13 mouse cellular contexts compared by ENCODE assay signal in the genomic region with DNA sequence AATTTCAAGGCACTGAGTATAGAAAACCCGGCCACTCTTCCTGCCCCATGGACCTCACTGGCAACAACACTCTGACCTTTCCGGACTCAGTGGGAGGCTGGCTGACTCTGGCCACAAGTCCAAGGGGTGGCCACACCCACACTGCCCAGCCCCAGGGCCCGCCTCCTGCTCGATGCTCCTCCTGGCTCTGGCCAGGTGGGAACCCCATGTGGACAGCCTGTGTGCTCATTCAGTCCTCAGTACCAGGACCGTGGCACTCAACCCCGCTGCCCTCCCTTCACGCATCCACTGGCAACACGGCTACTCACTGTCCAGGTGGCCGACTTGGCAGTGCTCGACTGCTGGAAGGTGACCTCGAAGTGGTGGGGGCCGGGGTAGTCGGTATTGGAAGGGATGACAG. TPM values are rescaled to one million over a fixed set of nuclear protein-coding genes. Genes with fewer than 3 reads are reported as not detected.
DNase-seq lines count a peak whose midpoint lies in the region; ATAC-seq and TF ChIP-seq lines count a peak whose summit lies in the region.
"Had no signal": no experiment of that assay in that cellular context is flagged by ENCODE, and none has a peak within 500 bp of the region (broad histone marks: within the 10 kb centered on the region; RNA-seq: fewer than 3 reads in every experiment).

No protein-coding gene starts in this region.

- no peak overlapping the region for H3K27ac ChIP-seq in layer of hippocampus, adult 2 months
- H3K27ac ChIP-seq in kidney, postnatal 0 days = no peak overlapping the region
- H3K27ac ChIP-seq in liver, embryonic 16.5 days (ENCODE audit: low read length) = no peak overlapping the region

- 2% methylated on average over 13 of the region's 13 CpGs for WGBS in kidney, postnatal 0 days
- 4% methylated on average over 13 of the region's 13 CpGs for WGBS in liver, embryonic 16.5 days (ENCODE audit: insufficient replicate concordance)

- H3K36me3 ChIP-seq in kidney, postnatal 0 days (ENCODE audit: insufficient read depth, low read length) = no peaks in the 10 kb centered on the region
- no peaks in the 10 kb centered on the region for H3K36me3 ChIP-seq in liver, embryonic 16.5 days (ENCODE audit: control insufficient read depth, insufficient read depth)

- H3K4me1 ChIP-seq in kidney, postnatal 0 days (replicated peaks; ENCODE audit: insufficient read depth, low read length) = no peaks in the 10 kb centered on the region
- H3K4me1 ChIP-seq in liver, embryonic 16.5 days (ENCODE audit: control insufficient read depth, low read depth, low read length) = no peaks in the 10 kb centered on the region

- peak overlapping the region; percentile 17; the same call in 1 of the 2 replicates for H3K4me3 ChIP-seq in layer of hippocampus, adult 2 months
- H3K4me3 ChIP-seq in kidney, postnatal 0 days (replicated peaks; ENCODE audit: low read depth, low read length) = no peak overlapping the region
- H3K4me3 ChIP-seq in liver, embryonic 16.5 days (ENCODE audit: low read depth, low read length) = 0 out of 2 replicates have a peak overlapping the region, but pooled peaks have one; percentile 8

- H3K9me3 ChIP-seq in kidney, postnatal 0 days (replicated peaks; ENCODE audit: low read length) = no peaks in the 10 kb centered on the region
- no peaks in the 10 kb centered on the region for H3K9me3 ChIP-seq in liver, embryonic 16.5 days (replicated peaks; ENCODE audit: control insufficient read depth, low read length)

- ATAC-seq in kidney, postnatal 0 days (replicated peaks; ENCODE audit: low FRiP score, low read depth) = peak; percentile 89
- peak; percentile 90 for ATAC-seq in liver, embryonic 16.5 days (ENCODE audit: low read depth)

- peaks cover 18% of the 10 kb centered on the region; the same call in 1 of the 2 replicates for H3K27me3 ChIP-seq in kidney, postnatal 0 days (ENCODE audit: insufficient read depth, low read length)
- H3K27me3 ChIP-seq in liver, embryonic 16.5 days (ENCODE audit: control insufficient read depth, insufficient read depth, low read depth, low read length) = peaks cover 21% of the 10 kb centered on the region

- no peak overlapping the region for H3K9ac ChIP-seq in kidney, postnatal 0 days (ENCODE audit: low read depth, low read length)
- peak overlapping the region; percentile 15; the same call in 1 of the 2 replicates for H3K9ac ChIP-seq in liver, embryonic 16.5 days (ENCODE audit: low read depth, low read length)
- H3K9ac ChIP-seq: lung, embryonic 14.5 days had no signal

- H3K4me2 ChIP-seq in kidney, postnatal 0 days (ENCODE audit: low read length) = peak overlapping the region; percentile 34
- peak overlapping the region; percentile 40 for H3K4me2 ChIP-seq in liver, embryonic 16.5 days (ENCODE audit: low read depth, low read length)
- H3K4me2 ChIP-seq: lung, embryonic 14.5 days had no signal

- DNase-seq in layer of hippocampus, adult 2 months (ENCODE audit: low spot score in 2 of 2) = no peak
- DNase-seq in layer of hippocampus, postnatal 36 days = no peak
- peak; percentile 48 to 60 for DNase-seq in cerebellum, postnatal 36 days
- peak; percentile 8 for DNase-seq in kidney, postnatal 0 days (ENCODE audit: low spot score)
- DNase-seq in B cell, adult 2 months = no peak
- no peak for DNase-seq in frontal cortex, postnatal 14 days (ENCODE audit: low spot score in 2 of 2)
- no peak for DNase-seq in spleen, postnatal 36 days (ENCODE audit: low spot score in 2 of 2)
- DNase-seq: adrenal gland, adult 8-10 months; heart, postnatal 4 days; lung, embryonic 14.5 days had no signal

- no peak for TF ChIP-seq CTCF in layer of hippocampus, adult 2 months (conservative IDR thresholded peaks at IDR 0.05)
- TF ChIP-seq CTCF in kidney, postnatal 0 days (IDR thresholded peaks at IDR 0.05; ENCODE audit: low read depth) = no peak

RNA-seq across cellular contexts. Expression of a gene that starts 38.5 kb away (rescaled TPM):
- total RNA-seq in layer of hippocampus, adult 2 months (2021) = 1 to 10 TPM; 1.2 to 1.4 TPM
- 1 to 10 TPM; 1.1 to 1.3 TPM for total RNA-seq in layer of hippocampus, postnatal 36 days (2021)
- 0.05 and 0.08 TPM in 2 replicates for polyA plus RNA-seq in kidney, postnatal 0 days (2015; fragmentation: Nextera tagmentation; extraction: Ambion mirVana)
- 0.04 TPM in 1 of 2 replicates, not detected in the other for polyA plus RNA-seq in liver, embryonic 16.5 days (2015; fragmentation: Nextera tagmentation; extraction: Ambion mirVana)
- total RNA-seq: adrenal gland, adult 8-10 months; heart, postnatal 4 days; neutrophil, adult 5-6 weeks had no signal
- polyA plus RNA-seq: forebrain, embryonic 11.5 days had no signal

RNA-seq across cellular contexts. Expression of a gene that starts 55.0 kb away (rescaled TPM):
- 1 to 10 TPM; 6.3 to 7.8 TPM for total RNA-seq in layer of hippocampus, adult 2 months (2021)
- total RNA-seq in layer of hippocampus, postnatal 36 days (2021) = 1 to 10 TPM; 6.6 to 7.6 TPM
- 98.9 and 100.0 TPM in 2 replicates for polyA plus RNA-seq in kidney, postnatal 0 days (2015; fragmentation: Nextera tagmentation; extraction: Ambion mirVana)
- polyA plus RNA-seq in liver, embryonic 16.5 days (2015; fragmentation: Nextera tagmentation; extraction: Ambion mirVana) = 271 and 290 TPM in 2 replicates

RNA-seq across cellular contexts. Expression of a gene that starts 59.0 kb away (rescaled TPM):
- 1 to 10 TPM; 3.3 to 3.6 TPM for total RNA-seq in layer of hippocampus, adult 2 months (2021)
- total RNA-seq in layer of hippocampus, postnatal 36 days (2021) = 1 to 10 TPM; 1.6 to 3.1 TPM
- polyA plus RNA-seq in kidney, postnatal 0 days (2015; fragmentation: Nextera tagmentation; extraction: Ambion mirVana) = 0.25 and 0.26 TPM in 2 replicates
- 0.05 TPM in 1 of 2 replicates, not detected in the other for polyA plus RNA-seq in liver, embryonic 16.5 days (2015; fragmentation: Nextera tagmentation; extraction: Ambion mirVana)
- total RNA-seq: heart, postnatal 4 days; neutrophil, adult 5-6 weeks had no signal

Comparison
In these comparisons a context has a peak if more than half of its experiments do, and no peak if none do; other contexts are left out.
1. DNase-seq: peak in cerebellum, postnatal 36 days (2 of 2) and kidney, postnatal 0 days (single experiment); none in layer of hippocampus, adult 2 months (0 of 2), layer of hippocampus, postnatal 36 days (0 of 2), B cell, adult 2 months (0 of 2), frontal cortex, postnatal 14 days (0 of 2) and spleen, postnatal 36 days (0 of 2).